Mouse (Mus musculus) lung, embryonic 16.5 days (tissue): ENCODE results near the gene Epor. TPM values are rescaled to one million over a fixed set of nuclear protein-coding genes. Genes with fewer than 3 reads are reported as not detected.

Source experiments
- ATAC-seq: fragments of 200-750 bp; cut with Nextera tagmentation; 2 replicates; pipeline ENCODE4 v1.8.0; 2017; ENCODE audit warnings: low read depth, mild to moderate bottlenecking, moderate library complexity
- H3K27ac ChIP-seq: fragments of 300-500 bp; sonication (generic); 2 replicates; pipeline ENCODE4 v1.5.1; 2014; ENCODE audit warnings: mild to moderate bottlenecking, control low read depth, low read length
- H3K27me3 ChIP-seq: fragments of 300-500 bp; sonication (generic); 2 replicates; pipeline ENCODE4 v1.6.1; 2014; ENCODE audit warnings: low read depth, low read length, mixed read lengths; ENCODE audit not compliant: control insufficient read depth, insufficient read depth
- H3K36me3 ChIP-seq: fragments of 300-500 bp; sonication (generic); 2 replicates; pipeline ENCODE4 v1.6.1; 2014; ENCODE audit warnings: low read length; ENCODE audit not compliant: control insufficient read depth, insufficient read depth
- H3K4me1 ChIP-seq: fragments of 300-500 bp; sonication (generic); replicated peaks from 2 replicates; pipeline ENCODE4 v1.6.1; 2014; ENCODE audit warnings: low read length, mixed read lengths; ENCODE audit not compliant: control insufficient read depth, insufficient read depth
- H3K4me2 ChIP-seq: fragments of 300-500 bp; sonication (generic); 2 replicates; pipeline ENCODE4 v1.6.1; 2014; ENCODE audit warnings: low read depth, low read length, control low read depth
- H3K4me3 ChIP-seq: fragments of 300-500 bp; sonication (generic); 2 replicates; pipeline ENCODE4 v1.5.1; 2014; ENCODE audit warnings: mild to moderate bottlenecking, low read length, control low read depth
- H3K9ac ChIP-seq: fragments of 300-500 bp; sonication (generic); 2 replicates; pipeline ENCODE4 v1.6.1; 2014; ENCODE audit warnings: low read length, control low read depth
- H3K9me3 ChIP-seq: fragments of 300-500 bp; sonication (generic); 2 replicates; pipeline ENCODE4 v1.6.1; 2016; ENCODE audit warnings: low read length; ENCODE audit not compliant: control insufficient read depth
- WGBS: fragments of 180-500 bp; shearing (Covaris S2); extraction: QIAGEN DNeasy Blood & Tissue Kit; methylation state at CpG from one replicate; pipeline ENCODE4 v1.1.7; 2014; 5-methylcytosine and 5-hydroxymethylcytosine counted together
- polyA plus RNA-seq: library from polyadenylated mRNA; unstranded; fragments of >200 nt; fragmentation: Nextera tagmentation; extraction: Ambion mirVana; gene quantifications from 2 replicates; pipeline ENCODE4 v1.2.1, GENCODE M21; 2015

The Epor gene
- polyA plus RNA-seq, 1 experiment from 2014 or later: 7.5 TPM

DNA sequence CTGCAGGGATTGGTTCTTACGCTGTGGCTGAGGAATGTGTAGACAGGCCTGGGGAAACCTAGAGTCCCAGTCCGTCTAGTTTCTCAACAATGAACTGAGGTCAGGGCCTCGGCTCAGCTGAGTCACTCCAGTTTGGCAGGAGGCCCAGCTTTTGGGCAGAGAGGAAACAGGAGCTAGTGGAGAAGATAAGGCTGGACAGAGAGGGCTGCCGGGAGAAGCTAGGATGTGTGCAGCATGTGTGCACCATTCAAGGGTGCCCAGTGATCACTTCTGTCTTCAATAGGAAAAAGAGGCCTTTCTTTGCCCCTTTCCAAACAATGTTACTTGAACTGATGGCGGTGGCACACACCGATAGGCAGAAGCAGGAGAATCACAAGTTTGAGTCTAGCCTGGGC lies 39.2 kb downstream of the Epor start:
- Histone ChIP-seq H3K27me3 (no peaks in the 10 kb centered on the region), H3K4me3 (no peak overlapping the region), H3K4me2 (no peak overlapping the region), H3K36me3 (no peaks in the 10 kb centered on the region), H3K4me1 (peaks cover 21% of the 10 kb centered on the region), H3K9ac (no peak overlapping the region), H3K9me3 (no peaks in the 10 kb centered on the region), H3K27ac (peak overlapping the region; percentile 84)
- 24% methylated on average over 6 of the region's 6 CpGs for WGBS
- ATAC-seq: peak; percentile 90

DNA sequence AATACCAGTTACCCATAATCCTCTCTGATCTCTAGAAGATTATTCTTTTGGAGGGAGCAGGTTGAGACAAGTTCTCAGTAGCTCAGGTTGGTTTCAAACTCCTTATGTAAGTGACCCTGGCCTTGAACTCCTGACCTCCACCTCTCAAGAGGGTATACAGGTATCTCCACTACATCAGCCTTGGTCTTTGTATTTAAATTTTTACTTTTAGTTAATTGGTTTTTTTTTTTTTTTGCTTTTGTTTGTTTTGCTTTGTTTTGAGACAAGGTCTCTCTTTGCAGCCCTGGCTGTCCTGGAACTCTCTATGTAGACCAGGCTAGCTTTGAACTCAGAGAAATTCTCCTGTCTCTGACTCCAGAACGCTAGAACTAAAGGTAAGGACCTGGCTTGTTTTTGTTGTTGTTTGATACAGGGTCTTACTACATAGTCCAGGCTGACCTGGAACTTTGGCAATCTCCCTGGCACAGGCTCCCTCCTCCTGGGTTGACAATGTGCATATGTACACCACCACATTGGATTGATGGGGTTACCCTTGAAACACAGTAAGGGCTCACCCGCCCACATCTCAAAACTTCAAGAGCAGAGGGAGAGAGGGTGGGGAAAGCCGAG lies 39.7 kb downstream of the Epor start:
- no peaks in the 10 kb centered on the region for H3K27me3 ChIP-seq
- H3K9me3 ChIP-seq: no peaks in the 10 kb centered on the region
- H3K4me2 ChIP-seq: no peak overlapping the region
- peaks cover 24% of the 10 kb centered on the region for H3K4me1 ChIP-seq
- no peaks in the 10 kb centered on the region for H3K36me3 ChIP-seq
- WGBS: 16% methylated on average over 3 of the region's 3 CpGs
- no peak for ATAC-seq
- H3K27ac ChIP-seq: peak overlapping the region; percentile 84
- no peak overlapping the region for H3K4me3 ChIP-seq
- H3K9ac ChIP-seq: no peak overlapping the region

DNA sequence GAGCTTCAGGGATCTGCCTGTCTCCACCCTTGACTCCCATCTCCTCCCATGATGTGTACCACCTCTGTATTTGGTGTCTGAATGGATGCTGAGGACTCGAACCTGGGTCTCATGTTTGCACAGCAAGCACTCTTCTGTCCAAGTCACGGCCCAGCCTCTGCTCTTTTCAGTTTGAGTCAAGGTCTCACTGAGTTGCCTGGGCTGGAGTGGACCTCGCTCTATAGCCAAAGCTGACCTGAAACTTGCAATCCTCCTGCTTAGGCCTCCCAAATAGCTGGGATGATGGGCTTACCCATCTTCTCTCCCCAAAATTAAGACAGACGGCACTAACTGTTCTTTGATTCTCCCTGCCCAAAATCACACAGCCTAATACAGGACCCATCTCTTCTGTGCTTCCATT lies 40.3 kb downstream of the Epor start:
- Histone ChIP-seq H3K4me2 (no peak overlapping the region), H3K4me1 (peaks cover 28% of the 10 kb centered on the region), H3K9ac (no peak overlapping the region), H3K27ac (peak overlapping the region; percentile 84), H3K27me3 (no peaks in the 10 kb centered on the region), H3K36me3 (no peaks in the 10 kb centered on the region), H3K4me3 (no peak overlapping the region), H3K9me3 (no peaks in the 10 kb centered on the region)
- ATAC-seq: no peak
- WGBS: 91% methylated on average over 4 of the region's 4 CpGs

DNA sequence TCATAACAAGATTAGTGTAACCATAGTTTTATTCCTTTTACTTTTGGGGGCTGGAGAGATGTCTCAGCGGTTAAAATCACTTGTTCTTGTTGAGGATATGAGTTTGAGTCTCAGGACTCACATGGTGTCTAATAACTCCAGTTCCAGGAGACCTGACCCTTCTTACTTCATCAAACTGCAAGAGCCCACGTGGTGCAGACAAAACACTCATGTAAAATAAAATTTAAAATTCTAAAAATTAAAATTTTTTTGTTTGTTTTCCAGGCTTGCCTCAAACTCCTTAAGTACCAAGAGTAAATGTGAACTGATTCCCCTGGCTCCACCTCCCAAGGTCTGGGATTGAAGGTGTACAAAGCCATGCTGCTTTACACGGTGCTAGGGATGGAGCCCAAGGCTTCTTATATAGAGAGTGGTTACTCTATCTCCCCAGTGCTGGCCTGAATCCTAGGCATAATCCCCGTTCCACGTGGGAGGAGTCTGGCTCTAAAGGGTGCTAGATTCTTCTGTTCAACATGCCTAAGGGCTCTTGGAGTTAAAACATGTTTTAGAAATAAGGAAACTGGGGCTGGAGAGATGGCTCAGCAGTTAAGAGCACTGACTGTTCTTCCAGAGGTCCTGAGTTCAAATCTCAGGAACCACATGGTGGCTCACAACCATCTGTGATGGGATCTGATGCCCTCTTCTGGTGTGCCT lies 44.5 kb downstream of the Epor start:
- no peaks in the 10 kb centered on the region for H3K9me3 ChIP-seq
- no peaks in the 10 kb centered on the region for H3K27me3 ChIP-seq
- H3K4me1 ChIP-seq: peaks cover 17% of the 10 kb centered on the region
- no peak for ATAC-seq
- WGBS: 17% methylated on average over 5 of the region's 5 CpGs
- H3K4me2 ChIP-seq: peak overlapping the region; percentile 98
- H3K4me3 ChIP-seq: peak overlapping the region; percentile 58
- H3K27ac ChIP-seq: peak overlapping the region; percentile 51
- H3K9ac ChIP-seq: peak overlapping the region; percentile 68; the same call in 1 of the 2 replicates
- no peaks in the 10 kb centered on the region for H3K36me3 ChIP-seq

DNA sequence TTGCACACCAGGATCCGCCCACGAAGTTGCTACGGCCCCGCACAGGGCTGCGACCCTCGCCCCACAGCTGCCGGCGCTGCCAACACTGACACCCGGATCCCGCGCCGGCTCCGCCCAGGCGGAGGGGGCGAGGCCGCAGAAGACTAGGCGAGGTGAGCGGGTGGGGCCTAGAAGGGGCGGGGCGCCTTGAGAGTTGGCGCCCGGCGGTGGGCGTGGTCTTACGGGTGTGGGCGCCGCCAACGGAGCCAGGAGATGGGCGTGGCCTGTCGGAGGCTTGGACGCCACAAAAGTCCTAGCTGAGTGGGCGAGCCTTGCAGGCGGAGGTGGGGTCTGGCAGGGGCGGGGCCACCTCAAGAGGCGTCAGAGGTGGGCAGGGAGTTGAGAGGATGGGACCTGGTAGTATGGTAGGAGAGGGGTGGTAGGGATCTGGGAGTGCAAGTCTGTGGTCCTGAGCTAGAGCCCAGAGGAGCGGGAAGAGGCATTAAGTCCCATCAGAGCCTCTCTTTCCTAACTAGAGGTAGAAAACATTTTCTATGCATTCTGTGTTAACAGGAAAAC lies 45.2 kb downstream of the Epor start, which contains the start of gene Rab3d:
Rab3d (minus strand) TSS at position 158 of the 558 bp plus-strand sequence.
- H3K27ac ChIP-seq: peak within 1 kb of the TSS; percentile 51
- ATAC-seq: peak; percentile 96
- WGBS: 0% methylated on average over 33 of the region's 36 CpGs
- H3K9ac ChIP-seq: peak within 1 kb of the TSS; percentile 68
- peak within 1 kb of the TSS; percentile 58 for H3K4me3 ChIP-seq
- peak within 1 kb of the TSS; percentile 98 for H3K4me2 ChIP-seq
- H3K9me3 ChIP-seq: no peaks in the 10 kb centered on the region
- H3K27me3 ChIP-seq: no peaks in the 10 kb centered on the region
- H3K36me3 ChIP-seq: no peaks in the 10 kb centered on the region
- peaks cover 13% of the 10 kb centered on the region for H3K4me1 ChIP-seq

DNA sequence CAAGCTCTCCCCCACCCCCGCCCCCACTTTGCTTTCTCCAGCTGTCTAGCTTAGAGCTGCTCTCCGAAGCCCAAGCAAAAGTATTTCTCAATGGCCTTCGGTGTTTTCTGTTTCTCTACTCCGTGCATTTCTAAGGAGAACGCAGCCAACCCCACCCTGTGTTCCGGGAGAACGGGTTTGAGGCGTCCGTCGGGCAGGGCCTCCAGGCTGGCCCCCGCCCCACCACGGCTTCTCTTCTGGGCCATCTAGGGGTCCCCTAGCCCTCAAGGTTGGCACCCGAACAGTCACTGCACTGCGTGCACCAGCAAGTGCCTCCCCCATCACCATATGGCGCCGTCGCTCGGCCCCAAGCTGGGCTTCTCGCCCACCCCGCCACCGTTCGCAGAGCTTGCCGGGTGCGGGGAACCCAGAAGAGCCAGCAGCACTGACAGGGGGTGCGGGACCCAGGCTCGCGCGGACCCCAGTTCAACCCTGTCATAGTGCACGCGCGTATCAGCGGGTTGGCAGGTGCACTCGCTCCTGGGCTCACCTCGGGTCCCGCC lies 45.7 kb downstream of the Epor start:
- H3K9ac ChIP-seq: peak overlapping the region; percentile 68
- H3K4me3 ChIP-seq: peak overlapping the region; percentile 58
- H3K9me3 ChIP-seq: no peaks in the 10 kb centered on the region
- peaks cover 13% of the 10 kb centered on the region for H3K4me1 ChIP-seq
- H3K27me3 ChIP-seq: no peaks in the 10 kb centered on the region
- ATAC-seq: peak; percentile 59
- WGBS: 1% methylated on average over 35 of the region's 35 CpGs
- peak overlapping the region; percentile 19 for H3K27ac ChIP-seq
- H3K36me3 ChIP-seq: no peaks in the 10 kb centered on the region
- peak overlapping the region; percentile 98 for H3K4me2 ChIP-seq

DNA sequence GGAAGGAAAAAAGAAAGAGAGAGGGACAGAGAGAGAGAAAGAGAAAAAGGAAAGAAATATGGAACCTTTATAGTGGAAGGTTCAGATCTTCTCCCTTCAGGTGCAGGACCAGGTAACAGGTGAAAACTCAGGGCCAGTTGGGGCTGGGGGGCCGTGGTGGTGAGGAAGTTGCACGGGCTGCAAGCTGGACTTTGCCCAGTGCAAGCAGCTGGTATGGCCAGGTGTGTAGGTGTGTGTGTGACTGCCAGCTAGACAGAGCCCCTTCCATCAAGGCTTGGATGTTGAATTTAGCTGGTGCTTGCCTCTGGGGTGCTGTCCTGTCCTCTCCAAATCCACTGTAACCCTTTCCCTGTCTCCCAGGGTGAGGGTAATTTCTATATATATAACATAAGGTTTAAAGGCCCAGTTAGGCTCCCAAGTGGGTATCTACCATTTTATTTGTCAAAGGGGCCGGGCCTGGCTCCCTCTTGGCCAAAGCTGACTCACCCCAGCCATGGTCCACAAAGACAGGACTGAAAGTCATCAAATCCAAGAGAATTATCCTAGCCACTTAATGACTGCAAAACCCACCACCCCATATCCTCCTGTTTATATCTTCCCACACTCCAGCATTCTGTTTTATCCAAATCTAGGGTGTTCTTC lies 46.3 kb downstream of the Epor start:
- Histone ChIP-seq H3K9me3 (no peaks in the 10 kb centered on the region), H3K9ac (peak overlapping the region; percentile 68), H3K4me3 (peak overlapping the region; percentile 58), H3K4me1 (peaks cover 13% of the 10 kb centered on the region), H3K27me3 (no peaks in the 10 kb centered on the region), H3K36me3 (no peaks in the 10 kb centered on the region), H3K4me2 (peak overlapping the region; percentile 98), H3K27ac (no peak overlapping the region)
- no peak for ATAC-seq
- WGBS: 52% methylated on average over 3 of the region's 3 CpGs

DNA sequence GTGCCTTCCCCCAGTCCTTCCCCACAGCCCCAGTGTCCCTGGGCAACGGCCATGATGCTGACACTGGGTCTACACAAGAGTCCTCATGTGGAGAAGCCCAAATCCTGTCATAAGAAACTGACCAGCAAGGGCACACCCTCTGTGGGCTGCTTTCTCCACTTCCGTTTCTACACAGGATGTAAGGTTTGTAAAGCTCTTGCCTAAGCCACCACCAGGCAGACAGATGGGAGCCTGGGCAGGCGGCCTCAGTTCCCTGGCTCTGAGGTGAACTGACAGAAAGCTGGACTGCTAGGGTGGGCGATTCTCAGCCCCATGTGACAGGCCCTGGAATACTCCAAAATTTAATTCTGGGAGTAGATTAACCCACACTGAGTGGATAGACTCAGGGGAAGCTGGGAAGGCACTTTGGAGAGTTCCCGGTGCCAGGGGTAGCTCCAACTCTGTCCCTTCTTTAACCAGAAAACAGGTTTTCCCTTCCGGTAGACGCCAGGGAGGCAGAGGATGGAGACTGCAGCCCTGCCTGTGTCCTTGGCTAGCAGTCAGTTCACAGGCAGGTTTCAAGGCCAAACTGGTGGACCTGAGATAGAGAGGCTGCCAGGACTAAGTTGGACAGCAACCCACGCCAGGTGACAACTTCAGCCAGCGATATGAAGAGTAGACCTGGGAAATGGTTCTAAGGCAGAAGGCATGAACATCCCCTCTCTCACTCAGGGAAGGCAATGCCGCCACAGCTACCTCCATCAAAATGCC lies 53.7 kb downstream of the Epor start:
- H3K9me3 ChIP-seq: no peaks in the 10 kb centered on the region
- no peak overlapping the region for H3K27ac ChIP-seq
- no peaks in the 10 kb centered on the region for H3K36me3 ChIP-seq
- 69% methylated on average over 10 of the region's 10 CpGs for WGBS
- no peaks in the 10 kb centered on the region for H3K27me3 ChIP-seq
- no peaks in the 10 kb centered on the region for H3K4me1 ChIP-seq
- no peak overlapping the region for H3K4me2 ChIP-seq
- H3K9ac ChIP-seq: no peak overlapping the region
- no peak for ATAC-seq
- no peak overlapping the region for H3K4me3 ChIP-seq
